Comparison of ENCODE assay signal across 9 mouse cellular contexts in the genomic region with DNA sequence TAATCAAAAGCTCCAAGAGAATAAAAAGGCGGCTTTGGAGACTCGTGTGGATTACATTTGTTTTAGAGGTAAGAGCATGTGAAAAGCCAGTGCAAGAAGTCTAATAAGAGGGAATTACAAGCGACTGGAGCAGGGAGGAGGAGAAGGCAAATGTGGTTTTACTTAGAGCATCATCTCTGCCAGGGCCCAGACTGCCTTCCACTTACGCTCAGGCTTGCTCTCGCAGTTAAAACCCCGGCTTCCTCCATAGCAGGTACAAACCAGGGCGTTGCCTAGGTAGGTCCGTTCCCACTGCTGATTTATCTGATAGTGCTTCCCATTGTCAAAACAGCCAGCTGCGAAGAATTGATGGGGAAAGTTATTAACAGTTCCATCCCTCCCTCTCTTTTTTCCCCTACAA. TPM values are rescaled to one million over a fixed set of nuclear protein-coding genes. Genes with fewer than 3 reads are reported as not detected.
DNase-seq lines count a peak whose midpoint lies in the region; ATAC-seq lines count a peak whose summit lies in the region.
"Had no signal": no experiment of that assay in that cellular context is flagged by ENCODE, and none has a peak within 500 bp of the region (broad histone marks: within the 10 kb centered on the region; RNA-seq: fewer than 3 reads in every experiment).

No protein-coding gene starts in this region.

- H3K4me1 ChIP-seq in kidney, embryonic 15.5 days = peaks cover 27% of the 10 kb centered on the region
- peaks cover 9% of the 10 kb centered on the region; the same call in 1 of the 2 replicates for H3K4me1 ChIP-seq in hindbrain, embryonic 14.5 days (replicated peaks; ENCODE audit: control insufficient read depth, insufficient read depth, low read length)
- peaks cover 15% of the 10 kb centered on the region for H3K4me1 ChIP-seq in midbrain, embryonic 15.5 days

- no peak for ATAC-seq in kidney, embryonic 15.5 days (replicated peaks; ENCODE audit: low FRiP score)
- no peak for ATAC-seq in hindbrain, embryonic 14.5 days (ENCODE audit: low FRiP score)
- no peak for ATAC-seq in midbrain, embryonic 15.5 days (replicated peaks)
- ATAC-seq: Patski had no signal

- no peaks in the 10 kb centered on the region for H3K9me3 ChIP-seq in kidney, embryonic 15.5 days (replicated peaks)
- no peaks in the 10 kb centered on the region for H3K9me3 ChIP-seq in hindbrain, embryonic 14.5 days (ENCODE audit: control insufficient read depth, low read length)
- no peaks in the 10 kb centered on the region for H3K9me3 ChIP-seq in midbrain, embryonic 15.5 days

- H3K27me3 ChIP-seq in kidney, embryonic 15.5 days = no peaks in the 10 kb centered on the region
- H3K27me3 ChIP-seq in hindbrain, embryonic 14.5 days (ENCODE audit: control insufficient read depth, insufficient read depth, low read length) = peaks cover 16% of the 10 kb centered on the region
- H3K27me3 ChIP-seq in midbrain, embryonic 15.5 days (replicated peaks) = peaks cover 33% of the 10 kb centered on the region
- H3K27me3 ChIP-seq: Patski had no signal

- H3K4me3 ChIP-seq in kidney, embryonic 15.5 days (replicated peaks) = peak overlapping the region; percentile 79
- H3K4me3 ChIP-seq in hindbrain, embryonic 14.5 days (replicated peaks; ENCODE audit: low read length) = peak overlapping the region; percentile 60; the same call in 1 of the 2 replicates
- H3K4me3 ChIP-seq in midbrain, embryonic 15.5 days = no peak overlapping the region

- 30% methylated on average over 9 of the region's 9 CpGs for WGBS in kidney, embryonic 15.5 days
- 53% methylated on average over 9 of the region's 9 CpGs for WGBS in hindbrain, embryonic 14.5 days
- 53% methylated on average over 9 of the region's 9 CpGs for WGBS in midbrain, embryonic 15.5 days

- no peak for DNase-seq in kidney, adult 9 months
- DNase-seq in embryo, embryonic 11 days = peak; percentile 56
- DNase-seq in hindbrain, embryonic 14.5 days (ENCODE audit: low spot score) = no peak
- no peak for DNase-seq in testis, postnatal 10 days (ENCODE audit: low spot score)
- DNase-seq in thymus, postnatal 14 days = no peak
- DNase-seq in ovary, postnatal 10 days (ENCODE audit: low spot score) = no peak

- peaks cover 38% of the 10 kb centered on the region for H3K36me3 ChIP-seq in kidney, embryonic 15.5 days
- H3K36me3 ChIP-seq in hindbrain, embryonic 14.5 days (replicated peaks; ENCODE audit: control insufficient read depth, insufficient read depth) = no peaks in the 10 kb centered on the region
- no peaks in the 10 kb centered on the region for H3K36me3 ChIP-seq in midbrain, embryonic 15.5 days (replicated peaks)

- peak overlapping the region; percentile 86 for H3K4me2 ChIP-seq in kidney, embryonic 15.5 days
- peak overlapping the region; percentile 90 for H3K4me2 ChIP-seq in hindbrain, embryonic 14.5 days (replicated peaks)
- peak overlapping the region; percentile 10; the same call in 1 of the 2 replicates for H3K4me2 ChIP-seq in midbrain, embryonic 15.5 days

- H3K9ac ChIP-seq in kidney, embryonic 15.5 days = 0 out of 2 replicates have a peak overlapping the region, but pooled peaks have one; percentile 21
- no peak overlapping the region for H3K9ac ChIP-seq in hindbrain, embryonic 14.5 days
- H3K9ac ChIP-seq in midbrain, embryonic 15.5 days = no peak overlapping the region

- peak overlapping the region; percentile 48; the same call in 1 of the 2 replicates for H3K27ac ChIP-seq in kidney, embryonic 15.5 days
- no peak overlapping the region for H3K27ac ChIP-seq in hindbrain, embryonic 14.5 days
- H3K27ac ChIP-seq in midbrain, embryonic 15.5 days = no peak overlapping the region

RNA-seq across cellular contexts. Expression of a gene that starts 1.7 kb away (rescaled TPM):
- 142 and 164 TPM in 2 replicates for polyA plus RNA-seq in kidney, embryonic 15.5 days (2015; fragmentation: Nextera tagmentation; extraction: Ambion mirVana)
- polyA plus RNA-seq in hindbrain, embryonic 14.5 days (2014; fragmentation: Nextera tagmentation; extraction: Ambion mirVana) = 33.6 and 39.5 TPM in 2 replicates
- polyA plus RNA-seq in midbrain, embryonic 15.5 days (2015; fragmentation: Nextera tagmentation; extraction: Ambion mirVana) = 38.3 and 41.2 TPM in 2 replicates

Comparison
In these comparisons a context has a peak if more than half of its experiments do, and no peak if none do; other contexts are left out.
1. H3K4me2 ChIP-seq: peak in every context shown above with its lines; median percentile 90 in hindbrain, embryonic 14.5 days; 86 in kidney, embryonic 15.5 days; 10 in midbrain, embryonic 15.5 days.